Mouse (Mus musculus) neural tube, embryonic 12.5 days (tissue): Measurements from ENCODE around the gene Nit1. TPM values are rescaled to one million over a fixed set of nuclear protein-coding genes. Genes with fewer than 3 reads are reported as not detected.
"Not testable (repeated sequence)": the region's sequence is repeated elsewhere in the genome, so short reads cannot be mapped to it uniquely, and the experiment has no call there.

ENCODE experiments used
- ATAC-seq: fragments of 200-750 bp; cut with Nextera tagmentation; 2 replicates; pipeline ENCODE4 v1.8.0; 2017; ENCODE audit warnings: low read depth, mild to moderate bottlenecking, moderate TSS enrichment, moderate library complexity; ENCODE audit not compliant: low FRiP score
- H3K27ac ChIP-seq: fragments of 300-500 bp; sonication (generic); 2 replicates; pipeline ENCODE4 v1.5.1; 2016
- H3K27me3 ChIP-seq: fragments of 300-500 bp; sonication (generic); replicated peaks from 2 replicates; pipeline ENCODE4 v1.6.1; 2016; ENCODE audit warnings: mild to moderate bottlenecking
- H3K36me3 ChIP-seq: fragments of 300-500 bp; sonication (generic); 2 replicates; pipeline ENCODE4 v1.6.1; 2016; ENCODE audit warnings: mild to moderate bottlenecking
- H3K4me1 ChIP-seq: fragments of 300-500 bp; sonication (generic); 2 replicates; pipeline ENCODE4 v1.6.1; 2016
- H3K4me2 ChIP-seq: fragments of 300-500 bp; sonication (generic); replicated peaks from 2 replicates; pipeline ENCODE4 v1.6.1; 2016; ENCODE audit warnings: mild to moderate bottlenecking
- H3K4me3 ChIP-seq: fragments of 300-500 bp; sonication (generic); 2 replicates; pipeline ENCODE4 v1.5.1; 2016
- H3K9ac ChIP-seq: fragments of 300-500 bp; sonication (generic); 2 replicates; pipeline ENCODE4 v1.6.1; 2016; ENCODE audit warnings: mild to moderate bottlenecking
- H3K9me3 ChIP-seq: fragments of 300-500 bp; sonication (generic); 2 replicates; pipeline ENCODE4 v1.6.1; 2016; ENCODE audit warnings: mild to moderate bottlenecking
- WGBS: fragments of 180-500 bp; shearing (Covaris S2); methylation state at CpG from one replicate; pipeline ENCODE4 v1.1.7; 2016; 5-methylcytosine and 5-hydroxymethylcytosine counted together
- polyA plus RNA-seq: library from polyadenylated mRNA; unstranded; fragments of >200 nt; fragmentation: Nextera tagmentation; extraction: Ambion mirVana; gene quantifications from 2 replicates; pipeline ENCODE4 v1.2.1, GENCODE M21; 2016

The Nit1 gene
- polyA plus RNA-seq, 1 experiment from 2014 or later: 46.1 TPM

DNA sequence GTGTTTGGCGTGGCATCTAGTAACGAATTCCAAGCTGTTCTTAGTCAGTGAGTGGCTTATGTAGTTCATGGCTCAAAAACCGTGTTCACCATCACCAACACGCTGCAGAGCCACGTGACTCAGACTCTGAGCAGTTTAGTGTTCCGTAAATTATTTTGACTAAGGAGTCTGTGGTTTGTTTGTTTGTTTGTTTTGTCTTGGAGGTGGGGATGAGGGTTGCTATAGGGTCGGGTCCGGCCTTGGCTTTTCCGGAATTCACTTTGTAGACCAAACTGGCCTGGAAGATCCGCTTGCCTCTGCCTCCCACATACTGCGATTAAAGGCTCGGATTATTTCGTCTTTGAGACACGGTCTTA, 627 bp upstream of the Nit1 start:
- peaks cover 26% of the 10 kb centered on the region for H3K36me3 ChIP-seq
- no peak overlapping the region for H3K27ac ChIP-seq
- H3K4me3 ChIP-seq: peak overlapping the region; percentile 78
- H3K27me3 ChIP-seq: no peaks in the 10 kb centered on the region
- H3K4me1 ChIP-seq: peaks cover 22% of the 10 kb centered on the region
- peak overlapping the region; percentile 82 for H3K4me2 ChIP-seq
- no peak for ATAC-seq
- WGBS: under 1% methylated on average over 14 of the region's 14 CpGs
- peak overlapping the region; percentile 69 for H3K9ac ChIP-seq
- peaks cover 6% of the 10 kb centered on the region; the same call in 1 of the 2 replicates for H3K9me3 ChIP-seq

DNA sequence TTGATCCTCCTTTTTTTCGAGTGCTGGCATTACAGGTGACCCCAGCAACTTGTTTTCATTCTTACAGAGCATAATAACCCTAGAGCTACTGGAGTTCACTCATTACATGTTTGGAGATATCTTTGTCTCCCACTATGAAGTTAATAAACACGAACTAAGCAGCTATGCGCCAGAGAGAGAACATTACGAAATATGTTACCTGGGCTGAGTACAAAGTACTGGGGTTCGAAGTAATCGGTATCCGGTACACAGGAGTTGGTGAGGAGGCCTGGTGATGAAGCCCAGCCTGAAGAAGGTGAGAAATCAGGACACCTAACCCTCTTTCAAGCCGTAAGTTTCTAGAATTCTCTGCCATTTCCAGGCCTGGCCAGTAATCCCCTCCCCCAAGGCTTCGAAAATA, 731 bp downstream of the Nit1 start:
- WGBS: 79% methylated on average over 9 of the region's 9 CpGs
- Histone ChIP-seq H3K4me3 (peak overlapping the region; percentile 78), H3K4me2 (peak overlapping the region; percentile 82), H3K9ac (peak overlapping the region; percentile 69; the same call in 1 of the 2 replicates), H3K27me3 (no peaks in the 10 kb centered on the region), H3K36me3 (peaks cover 39% of the 10 kb centered on the region), H3K4me1 (peaks cover 22% of the 10 kb centered on the region), H3K9me3 (peaks cover 6% of the 10 kb centered on the region; the same call in 1 of the 2 replicates), H3K27ac (no peak overlapping the region)
- peak; percentile 16; the same call in 1 of the 2 replicates for ATAC-seq

DNA sequence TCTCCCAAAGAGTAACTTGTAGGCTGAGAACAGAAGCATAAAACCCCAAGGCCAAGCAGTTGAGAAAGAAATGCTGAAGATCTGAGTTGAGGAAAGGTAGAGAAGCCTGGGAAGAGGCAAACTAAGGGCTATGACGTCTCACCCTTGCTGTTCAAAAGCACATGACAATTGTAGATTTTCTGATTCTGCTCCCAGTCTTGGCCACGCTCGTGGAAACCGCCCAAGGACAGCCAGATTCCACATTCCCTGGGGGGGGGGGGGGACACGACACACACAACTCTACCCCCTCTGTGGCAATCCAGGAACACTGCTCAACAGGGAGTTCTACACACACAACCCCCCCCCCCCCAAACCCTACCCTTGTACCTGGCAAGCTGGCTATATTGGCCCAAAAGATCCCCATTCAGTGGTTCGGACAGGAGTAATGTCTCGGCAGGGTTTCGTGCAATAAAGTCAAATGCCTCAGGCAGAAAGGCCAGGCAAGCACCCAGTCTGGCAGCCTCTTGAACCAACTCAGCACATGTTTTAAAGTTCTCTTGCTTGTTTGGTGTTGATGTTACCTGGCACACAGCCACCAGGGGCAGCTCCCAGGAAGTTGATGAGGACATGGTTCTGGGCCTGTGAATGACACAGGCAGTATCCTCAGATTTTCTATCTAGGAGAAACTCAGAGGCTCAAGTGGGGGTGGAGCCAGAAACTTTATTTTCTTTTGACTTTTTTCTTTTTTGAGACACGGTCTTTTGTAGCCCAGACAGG, 1.3 kb downstream of the Nit1 start:
- no peak overlapping the region for H3K27ac ChIP-seq
- peaks cover 22% of the 10 kb centered on the region for H3K4me1 ChIP-seq
- H3K4me2 ChIP-seq: peak overlapping the region; percentile 82
- WGBS: 75% methylated on average over 9 of the region's 9 CpGs
- H3K9me3 ChIP-seq: peaks cover 6% of the 10 kb centered on the region; the same call in 1 of the 2 replicates
- peaks cover 46% of the 10 kb centered on the region for H3K36me3 ChIP-seq
- no peak overlapping the region for H3K9ac ChIP-seq
- H3K27me3 ChIP-seq: no peaks in the 10 kb centered on the region
- no peak overlapping the region for H3K4me3 ChIP-seq
- no peak; the same call in 1 of the 2 replicates for ATAC-seq

DNA sequence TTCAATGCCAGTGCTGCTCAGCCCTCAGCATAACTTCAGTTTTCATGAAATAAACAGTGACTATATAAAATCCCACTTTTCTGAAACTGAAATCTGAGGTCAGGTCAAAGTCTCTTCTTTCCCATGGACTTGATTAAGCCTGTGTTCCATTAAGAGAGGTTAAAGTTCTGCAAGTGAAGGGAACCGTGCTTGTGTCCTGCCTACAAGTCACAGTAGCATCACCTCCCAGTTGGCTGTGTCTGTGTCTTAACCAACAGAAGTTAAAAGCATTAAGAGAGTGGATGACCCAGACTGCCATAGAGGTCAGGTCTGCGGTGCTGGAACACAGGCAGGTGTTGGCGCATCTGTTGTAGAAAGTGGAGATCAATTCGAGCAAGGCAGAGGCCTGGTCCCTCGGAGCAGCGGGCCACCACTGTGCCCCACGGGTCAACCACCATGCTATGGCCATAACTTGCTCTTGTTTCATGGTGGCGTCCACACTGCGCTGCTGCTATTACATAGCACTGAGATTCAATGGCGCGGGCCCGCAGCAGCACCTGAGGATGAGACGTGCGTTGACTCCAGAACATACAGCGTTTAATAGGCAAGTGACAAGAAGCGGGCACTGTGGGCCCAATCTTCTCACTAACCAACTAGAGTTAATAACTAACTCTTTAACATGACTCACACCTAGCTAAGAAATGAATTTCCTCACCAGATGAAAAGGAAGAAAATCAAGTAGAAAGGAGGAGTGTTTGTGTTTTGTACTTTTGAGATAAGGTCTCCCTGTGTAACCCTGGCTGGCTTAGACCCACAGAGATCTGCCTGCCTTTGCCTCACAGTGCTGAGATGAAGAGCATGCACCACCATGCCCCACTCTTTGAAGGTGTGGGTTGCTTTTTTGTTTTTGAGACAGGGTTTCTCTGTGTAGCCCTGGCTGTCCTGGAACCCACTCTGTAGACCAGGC, 2.9 kb downstream of the Nit1 start:
- no peak for ATAC-seq
- Histone ChIP-seq H3K9ac (no peak overlapping the region), H3K27me3 (no peaks in the 10 kb centered on the region), H3K4me2 (no peak overlapping the region), H3K9me3 (peaks cover 6% of the 10 kb centered on the region; the same call in 1 of the 2 replicates), H3K4me3 (no peak overlapping the region), H3K27ac (no peak overlapping the region), H3K4me1 (peaks cover 22% of the 10 kb centered on the region), H3K36me3 (peaks cover 59% of the 10 kb centered on the region)
- WGBS: 94% methylated on average over 16 of the region's 16 CpGs

DNA sequence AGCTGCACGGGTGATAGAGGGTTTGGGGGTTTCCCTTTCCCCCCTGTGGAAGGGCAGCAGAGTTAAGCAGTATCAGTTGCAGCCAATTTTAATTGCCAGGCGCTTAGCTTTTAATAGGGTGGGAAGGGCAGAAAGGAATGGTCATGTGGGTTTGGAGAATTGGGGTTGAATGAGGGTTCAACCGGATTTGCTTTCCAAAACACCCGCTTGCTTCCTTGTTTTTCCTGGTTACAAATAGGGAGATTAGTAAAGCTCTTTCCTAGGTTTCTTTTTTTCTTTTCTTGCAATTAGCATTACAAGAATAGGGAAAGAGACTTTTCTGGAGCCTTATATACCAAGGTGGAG, 15.3 kb downstream of the Nit1 start:
- Histone ChIP-seq H3K4me3 (peak overlapping the region; percentile 89), H3K4me2 (peak overlapping the region; percentile 90), H3K9me3 (no peaks in the 10 kb centered on the region), H3K9ac (peak overlapping the region; percentile 93), H3K4me1 (peaks cover 35% of the 10 kb centered on the region), H3K27me3 (no peaks in the 10 kb centered on the region), H3K36me3 (peaks cover 3% of the 10 kb centered on the region), H3K27ac (peak overlapping the region; percentile 97)
- peak; percentile 16; the same call in 1 of the 2 replicates for ATAC-seq
- WGBS: 2% methylated on average over 4 of the region's 4 CpGs

DNA sequence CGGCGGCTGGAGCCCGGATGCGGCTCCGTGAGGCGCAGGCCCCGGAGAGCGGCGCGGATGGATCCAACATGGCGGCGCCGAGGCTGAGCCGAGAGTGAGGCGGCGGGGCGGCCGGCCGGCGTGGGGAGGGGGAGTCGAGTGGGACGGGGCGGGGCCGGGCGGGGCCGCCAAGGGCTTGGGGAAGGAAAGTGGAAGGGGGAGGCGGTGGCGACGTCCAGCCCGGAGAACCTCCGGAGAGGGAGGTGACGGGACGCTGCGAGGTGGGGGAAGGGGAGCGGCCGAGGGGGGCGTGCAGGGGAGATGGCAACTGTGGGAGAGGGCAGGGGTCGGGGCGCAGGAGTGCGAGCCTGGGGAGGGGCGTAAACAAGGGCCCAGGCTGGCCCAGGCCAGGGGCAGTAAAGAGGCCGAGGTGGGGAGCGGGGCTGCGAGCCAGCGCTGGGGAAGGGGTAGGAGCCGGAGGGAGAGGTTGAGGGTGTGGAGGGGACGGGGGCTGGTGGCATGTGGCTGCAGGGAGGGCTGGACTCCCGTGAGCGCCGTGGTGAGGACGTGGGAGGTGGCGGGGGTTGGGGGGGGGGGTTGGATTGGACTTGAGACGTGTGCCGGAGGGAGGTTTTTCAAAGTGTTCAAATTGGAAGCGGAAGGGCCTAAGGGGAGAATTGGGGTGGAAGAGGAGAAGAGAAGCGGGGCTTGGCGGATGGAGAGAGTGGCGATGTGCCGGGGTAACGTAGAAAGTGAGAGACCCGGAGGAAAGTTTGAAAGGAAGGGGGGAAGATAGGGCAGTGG, 15.8 kb downstream of the Nit1 start:
- ATAC-seq: peak; percentile 89
- H3K4me1 ChIP-seq: peaks cover 35% of the 10 kb centered on the region
- WGBS: 3% methylated on average over 53 of the region's 61 CpGs

DNA sequence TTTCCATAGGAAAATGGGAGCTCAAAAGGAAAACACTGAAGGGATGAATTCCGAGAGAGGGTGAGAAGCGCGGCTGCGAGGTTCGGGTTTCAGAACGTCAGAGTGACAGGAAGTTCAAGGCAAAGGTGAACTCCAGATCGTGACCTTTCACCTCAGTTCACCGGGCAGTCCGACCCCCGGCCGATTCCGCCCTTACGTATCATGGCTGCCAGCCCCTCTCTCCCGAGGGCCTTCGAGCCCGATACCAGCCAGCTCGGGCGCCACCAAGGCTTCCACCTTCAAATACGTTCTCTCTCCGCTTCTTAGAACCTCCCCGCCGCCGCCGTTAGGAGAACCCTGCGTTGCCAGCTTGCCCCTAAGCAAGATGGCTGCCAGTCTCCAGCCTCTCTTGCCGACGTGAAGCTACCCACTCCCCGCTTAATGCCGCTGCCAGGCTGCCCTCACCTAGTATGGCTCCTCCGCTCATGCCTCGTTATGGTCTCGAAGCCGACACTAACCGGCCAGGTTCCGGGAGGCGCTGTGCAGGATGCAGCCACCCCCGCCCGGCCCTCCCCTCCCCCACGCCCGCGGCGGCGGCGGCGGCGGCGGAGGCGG, 16.5 kb downstream of the Nit1 start, which contains the start of gene Dedd:
Dedd (plus strand) TSS at position 307 of the 594 bp plus-strand sequence.
- H3K4me1 ChIP-seq: peaks cover 35% of the 10 kb centered on the region

More for the DNA sequence above, 15.8 kb downstream of the Nit1 start:
- Histone ChIP-seq H3K27me3 (no peaks in the 10 kb centered on the region), H3K9me3 (no peaks in the 10 kb centered on the region), H3K9ac (peak overlapping the region; percentile 93), H3K36me3 (peaks cover 3% of the 10 kb centered on the region), H3K4me3 (peak overlapping the region; percentile 89), H3K27ac (peak overlapping the region; percentile 97), H3K4me2 (peak overlapping the region; percentile 90)

DNA sequence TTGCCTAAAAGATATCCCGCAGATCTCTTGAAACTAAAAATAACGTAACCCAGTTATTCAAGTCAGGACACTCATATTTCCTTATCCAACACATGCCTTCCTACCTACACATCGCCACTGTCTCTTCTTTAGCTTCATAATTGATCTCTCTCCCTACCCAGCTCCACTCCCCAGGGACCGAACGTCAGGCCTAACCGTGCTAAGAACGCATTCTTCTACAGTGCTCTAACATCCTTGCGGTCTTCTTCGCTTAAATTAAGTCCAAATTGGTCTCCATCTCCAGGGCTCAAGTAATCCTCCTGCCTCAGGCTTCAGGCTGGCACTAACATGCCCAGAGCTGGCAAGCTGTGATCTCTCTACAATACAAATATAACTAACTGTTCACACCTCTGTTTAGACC, 17.2 kb downstream of the Nit1 start:
- Histone ChIP-seq H3K9ac (peak overlapping the region; percentile 93), H3K9me3 (no peaks in the 10 kb centered on the region), H3K27ac (peak overlapping the region; percentile 97), H3K4me1 (peaks cover 35% of the 10 kb centered on the region), H3K36me3 (peaks cover 3% of the 10 kb centered on the region; the same call in 1 of the 2 replicates), H3K4me3 (peak overlapping the region; percentile 89), H3K4me2 (peak overlapping the region; percentile 90), H3K27me3 (no peaks in the 10 kb centered on the region)
- 0 out of 2 replicates have a peak, but pooled peaks have one; percentile 0 for ATAC-seq
- 40% methylated on average over 9 of the region's 9 CpGs for WGBS

More for the DNA sequence above, 16.5 kb downstream of the Nit1 start, which contains the start of gene Dedd:
- under 1% methylated on average over 47 of the region's 48 CpGs for WGBS
- peaks cover 3% of the 10 kb centered on the region for H3K36me3 ChIP-seq
- H3K27ac ChIP-seq: peak within 1 kb of the TSS; percentile 97
- H3K9me3 ChIP-seq: no peaks in the 10 kb centered on the region
- H3K27me3 ChIP-seq: no peaks in the 10 kb centered on the region
- peak; percentile 94 for ATAC-seq
- H3K9ac ChIP-seq: peak within 1 kb of the TSS; percentile 93
- H3K4me3 ChIP-seq: peak within 1 kb of the TSS; percentile 89
- H3K4me2 ChIP-seq: peak within 1 kb of the TSS; percentile 90

DNA sequence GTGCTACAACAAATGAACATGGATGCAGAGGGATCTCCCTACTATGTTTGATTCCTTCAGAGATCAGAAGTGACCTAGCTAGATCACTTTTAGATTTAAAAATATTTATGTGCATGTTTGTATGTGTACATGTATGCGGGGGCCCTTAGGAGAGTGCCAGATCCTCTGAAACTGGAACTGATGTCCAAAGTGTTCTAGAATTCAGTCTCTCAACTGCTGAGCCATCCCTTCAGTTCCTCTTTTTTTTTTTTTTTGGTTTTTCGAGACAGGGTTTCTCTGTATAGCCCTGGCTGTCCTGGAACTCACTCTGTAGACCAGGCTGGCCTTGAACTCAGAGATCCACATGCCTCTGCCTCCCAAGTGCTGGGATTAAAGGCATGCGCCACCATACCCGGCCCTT, 18.9 kb downstream of the Nit1 start:
- peaks cover 25% of the 10 kb centered on the region for H3K4me1 ChIP-seq
- 94% methylated on average over 4 of the region's 4 CpGs for WGBS
- not testable (repeated sequence) for H3K36me3 ChIP-seq, H3K4me2 ChIP-seq, H3K9ac ChIP-seq, ATAC-seq, H3K27me3 ChIP-seq, H3K9me3 ChIP-seq, H3K4me3 ChIP-seq, H3K27ac ChIP-seq

DNA sequence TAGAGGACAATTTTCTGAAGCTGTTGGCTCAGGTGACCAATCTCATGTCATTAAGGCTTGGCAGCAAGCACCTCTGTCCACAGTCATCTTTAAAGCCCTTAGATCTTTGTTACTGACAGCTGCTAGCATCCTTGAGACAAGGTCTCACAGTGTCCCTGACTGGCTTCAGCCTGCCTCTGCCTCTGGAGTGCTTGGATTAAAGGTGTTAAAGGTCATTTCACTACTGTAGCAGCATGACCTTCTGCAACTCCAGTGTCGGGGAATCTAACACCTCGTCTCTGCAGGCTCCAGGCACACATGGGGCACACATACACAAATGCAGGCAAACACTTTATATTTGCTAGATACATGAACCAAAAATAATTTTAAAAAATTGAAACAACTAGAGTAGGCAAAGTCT, 19.9 kb downstream of the Nit1 start:
- no peak overlapping the region for H3K9ac ChIP-seq
- no peaks in the 10 kb centered on the region for H3K27me3 ChIP-seq
- H3K9me3 ChIP-seq: no peaks in the 10 kb centered on the region
- 80% methylated on average over 2 of the region's 2 CpGs for WGBS
- H3K27ac ChIP-seq: no peak overlapping the region
- H3K4me2 ChIP-seq: no peak overlapping the region
- no peaks in the 10 kb centered on the region for H3K36me3 ChIP-seq
- H3K4me3 ChIP-seq: no peak overlapping the region
- no peak for ATAC-seq
- peaks cover 19% of the 10 kb centered on the region for H3K4me1 ChIP-seq

DNA sequence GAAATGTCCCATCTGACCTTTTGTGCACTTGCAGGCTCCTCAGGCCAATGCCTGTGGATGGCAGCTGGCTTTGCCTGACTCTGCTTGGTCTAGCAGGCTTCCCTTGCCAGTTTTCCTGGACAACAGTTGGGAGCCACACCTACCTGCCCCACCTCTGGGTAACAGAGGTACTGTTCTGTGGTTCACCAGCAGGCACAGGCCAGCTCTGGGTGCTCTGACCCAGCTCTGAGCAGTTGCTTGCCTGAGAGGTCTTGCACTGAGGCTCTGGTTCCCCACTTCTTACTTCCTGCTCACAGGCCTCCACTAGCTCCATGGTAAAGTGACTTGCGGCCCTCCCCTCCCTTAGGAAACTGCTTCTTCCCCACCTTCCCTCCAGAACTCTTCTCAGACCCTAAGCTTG, 23.4 kb downstream of the Nit1 start:
- Histone ChIP-seq H3K4me3 (no peak overlapping the region), H3K36me3 (no peaks in the 10 kb centered on the region), H3K4me2 (no peak overlapping the region), H3K9ac (no peak overlapping the region), H3K27ac (no peak overlapping the region), H3K27me3 (no peaks in the 10 kb centered on the region), H3K9me3 (no peaks in the 10 kb centered on the region), H3K4me1 (no peaks in the 10 kb centered on the region)
- WGBS: 83% methylated on average over 1 of the region's 1 CpGs
- peak; percentile 17; the same call in 1 of the 2 replicates for ATAC-seq
